Mouse (Mus musculus) neural tube, embryonic 14.5 days (tissue): ENCODE data around the gene Ago3. TPM values are rescaled to one million over a fixed set of nuclear protein-coding genes. Genes with fewer than 3 reads are reported as not detected.

ENCODE experiments used
- ATAC-seq: fragments of 200-750 bp; cut with Nextera tagmentation; 2 replicates; pipeline ENCODE4 v1.8.0; 2017; ENCODE audit warnings: low read depth, mild to moderate bottlenecking, moderate TSS enrichment, moderate library complexity
- H3K27ac ChIP-seq: fragments of 300-500 bp; sonication (generic); 2 replicates; pipeline ENCODE4 v1.5.1; 2014; ENCODE audit warnings: low read depth, mild to moderate bottlenecking, control low read depth, low read length, moderate library complexity, mixed read lengths
- H3K27me3 ChIP-seq: fragments of 300-500 bp; sonication (generic); 2 replicates; pipeline ENCODE4 v1.6.1; 2014; ENCODE audit warnings: low read length; ENCODE audit not compliant: control insufficient read depth, insufficient read depth
- H3K36me3 ChIP-seq: fragments of 300-500 bp; sonication (generic); 2 replicates; pipeline ENCODE4 v1.6.1; 2014; ENCODE audit warnings: low read length, mixed read lengths; ENCODE audit not compliant: control insufficient read depth, insufficient read depth
- H3K4me1 ChIP-seq: fragments of 300-500 bp; sonication (generic); 2 replicates; pipeline ENCODE4 v1.6.1; 2014; ENCODE audit warnings: low read length; ENCODE audit not compliant: control insufficient read depth, insufficient read depth
- H3K4me2 ChIP-seq: fragments of 300-500 bp; sonication (generic); 2 replicates; pipeline ENCODE4 v1.6.1; 2014; ENCODE audit warnings: mild to moderate bottlenecking, low read depth, low read length, control low read depth
- H3K4me3 ChIP-seq: fragments of 300-500 bp; sonication (generic); 2 replicates; pipeline ENCODE4 v1.5.1; 2014; ENCODE audit warnings: low read depth, low read length, control low read depth, mixed read lengths
- H3K9ac ChIP-seq: fragments of 300-500 bp; sonication (generic); replicated peaks from 2 replicates; pipeline ENCODE4 v1.6.1; 2014; ENCODE audit warnings: low read depth, mild to moderate bottlenecking, control low read depth, low read length, mixed read lengths
- H3K9me3 ChIP-seq: fragments of 300-500 bp; sonication (generic); 2 replicates; pipeline ENCODE4 v1.6.1; 2016; ENCODE audit warnings: low read length; ENCODE audit not compliant: control insufficient read depth
- WGBS: fragments of 180-500 bp; shearing (Covaris S2); extraction: QIAGEN DNeasy Blood & Tissue Kit; methylation state at CpG from one replicate; pipeline ENCODE4 v1.1.7; 2014; 5-methylcytosine and 5-hydroxymethylcytosine counted together
- polyA plus RNA-seq: library from polyadenylated mRNA; unstranded; fragments of >200 nt; fragmentation: Nextera tagmentation; extraction: Ambion mirVana; gene quantifications from 2 replicates; pipeline ENCODE4 v1.2.1, GENCODE M21; 2014

Ago3 gene
- polyA plus RNA-seq, 1 experiment from 2014 or later = 22.9 TPM

- Histone ChIP-seq H3K9me3 (no peaks in the 10 kb centered on the region), H3K36me3 (peaks cover 11% of the 10 kb centered on the region), H3K27me3 (no peaks in the 10 kb centered on the region), H3K27ac (no peak overlapping the region), H3K4me2 (peak overlapping the region; percentile 76), H3K4me3 (peak overlapping the region; percentile 65), H3K9ac (no peak overlapping the region), H3K4me1 (peaks cover 7% of the 10 kb centered on the region)
- ATAC-seq = peak; percentile 23
- 55% methylated on average over 28 of the region's 28 CpGs for WGBS
Measured at GRCm38 (mm10) chr4:126321854-126322511, 107.4 kb downstream of the Ago3 start.

- WGBS = under 1% methylated on average over 77 of the region's 80 CpGs
- Histone ChIP-seq H3K36me3 (peaks cover 18% of the 10 kb centered on the region), H3K4me3 (peak within 1 kb of the TSS; percentile 65), H3K9me3 (no peaks in the 10 kb centered on the region), H3K4me2 (peak within 1 kb of the TSS; percentile 76), H3K9ac (peak within 1 kb of the TSS; percentile 83), H3K27ac (peak within 1 kb of the TSS; percentile 81), H3K27me3 (no peaks in the 10 kb centered on the region), H3K4me1 (peaks cover 7% of the 10 kb centered on the region)
- peak; percentile 88 for ATAC-seq
Measured at GRCm38 (mm10) chr4:126321111-126321853, 108.1 kb downstream of the Ago3 start, which contains the start of gene Adprhl2. Gene Adprhl2 (minus strand): TSS chr4:126321703.

- no peak for ATAC-seq
- H3K4me3 ChIP-seq = no peak overlapping the region
- H3K36me3 ChIP-seq = peaks cover 24% of the 10 kb centered on the region
- H3K9me3 ChIP-seq = no peaks in the 10 kb centered on the region
- H3K9ac ChIP-seq = no peak overlapping the region
- H3K27me3 ChIP-seq = no peaks in the 10 kb centered on the region
- no peak overlapping the region for H3K27ac ChIP-seq
- no peak overlapping the region for H3K4me2 ChIP-seq
- peaks cover 7% of the 10 kb centered on the region for H3K4me1 ChIP-seq
- 96% methylated on average over 6 of the region's 6 CpGs for WGBS
Measured at GRCm38 (mm10) chr4:126319806-126320205, 109.5 kb downstream of the Ago3 start.

GRCm38 (mm10) chr4:126316443-126317040 is 112.8 kb downstream of the Ago3 start:
- Histone ChIP-seq H3K4me1 (peaks cover 7% of the 10 kb centered on the region), H3K9me3 (no peaks in the 10 kb centered on the region), H3K9ac (no peak overlapping the region), H3K27ac (no peak overlapping the region), H3K27me3 (no peaks in the 10 kb centered on the region), H3K36me3 (peaks cover 31% of the 10 kb centered on the region), H3K4me3 (no peak overlapping the region), H3K4me2 (no peak overlapping the region)
- 94% methylated on average over 13 of the region's 13 CpGs for WGBS
- ATAC-seq = no peak

DNA sequence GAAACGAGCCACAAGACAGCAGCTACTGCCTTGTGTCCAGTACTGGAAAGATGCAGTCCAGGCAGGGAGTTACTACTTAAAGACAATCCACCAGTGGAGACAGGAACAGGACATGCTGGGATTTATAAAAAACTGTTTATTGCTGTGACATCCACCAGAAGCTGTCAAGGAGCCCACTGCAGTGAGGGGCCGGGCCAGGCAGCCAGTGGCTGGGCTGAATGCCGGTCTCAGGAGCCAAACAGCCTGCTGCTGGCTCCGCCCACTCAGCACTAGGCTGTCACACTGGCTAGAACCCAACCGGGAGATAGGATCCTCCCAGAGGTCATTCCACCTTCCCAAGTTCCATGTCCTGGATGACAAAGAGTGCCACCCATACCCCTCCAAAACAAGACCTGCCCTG is 113.4 kb downstream of the Ago3 start:
- peaks cover 31% of the 10 kb centered on the region for H3K36me3 ChIP-seq

DNA sequence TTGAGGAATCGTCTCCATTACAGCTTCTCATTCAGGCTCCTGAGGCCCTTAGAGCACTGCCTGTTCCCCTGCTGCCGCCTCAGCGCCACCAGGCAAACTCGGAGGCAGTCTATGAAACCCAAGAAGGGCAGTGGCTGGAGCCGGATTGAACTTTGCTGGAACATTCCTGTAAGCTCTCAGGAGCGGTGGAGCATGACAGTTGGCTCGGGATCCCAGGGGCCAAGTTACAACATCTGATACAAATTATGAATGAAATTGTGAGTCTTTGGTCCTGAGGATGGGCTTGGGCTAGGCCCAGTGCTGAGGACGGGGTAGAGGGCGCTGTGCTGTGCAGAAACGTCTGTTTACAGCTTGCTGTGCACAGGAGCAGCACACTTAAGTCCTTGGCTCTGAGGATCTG is 115.0 kb downstream of the Ago3 start:
- WGBS = 57% methylated on average over 10 of the region's 10 CpGs
- Histone ChIP-seq H3K9me3 (no peaks in the 10 kb centered on the region), H3K27me3 (no peaks in the 10 kb centered on the region), H3K27ac (no peak overlapping the region), H3K4me1 (no peaks in the 10 kb centered on the region; the same call in 1 of the 2 replicates), H3K36me3 (peaks cover 31% of the 10 kb centered on the region), H3K4me3 (no peak overlapping the region), H3K4me2 (no peak overlapping the region), H3K9ac (no peak overlapping the region)
- no peak for ATAC-seq

More for the DNA sequence above, 113.4 kb downstream of the Ago3 start:
- no peaks in the 10 kb centered on the region for H3K27me3 ChIP-seq
- 41% methylated on average over 5 of the region's 5 CpGs for WGBS
- H3K9ac ChIP-seq = no peak overlapping the region
- no peak overlapping the region for H3K4me2 ChIP-seq
- H3K4me3 ChIP-seq = no peak overlapping the region
- H3K9me3 ChIP-seq = no peaks in the 10 kb centered on the region
- H3K27ac ChIP-seq = no peak overlapping the region
- no peak for ATAC-seq
- H3K4me1 ChIP-seq = peaks cover 7% of the 10 kb centered on the region

DNA sequence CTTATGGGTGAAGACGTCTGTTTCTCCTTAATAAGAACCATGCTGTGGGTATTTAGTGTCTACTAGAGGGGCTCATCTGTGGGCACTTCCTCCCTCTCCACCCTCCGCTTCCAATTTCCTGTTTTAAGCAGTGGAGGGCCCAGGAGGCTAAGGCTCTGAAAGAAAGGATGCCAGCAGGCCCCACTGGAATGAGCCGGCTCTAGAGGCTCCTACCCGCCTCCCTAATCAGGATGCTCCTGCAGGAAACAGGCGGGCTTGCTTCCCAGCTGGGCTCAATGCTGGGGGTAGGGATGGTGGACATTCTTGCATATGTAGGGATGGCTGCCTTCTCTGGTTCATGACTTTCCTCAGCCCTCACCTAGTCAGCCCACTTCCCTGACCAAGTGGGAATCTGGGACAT is 116.2 kb downstream of the Ago3 start:
- Histone ChIP-seq H3K9me3 (no peaks in the 10 kb centered on the region), H3K9ac (no peak overlapping the region)

GRCm38 (mm10) chr4:126311566-126312200 is 117.7 kb downstream of the Ago3 start:
- Histone ChIP-seq H3K4me1 (no peaks in the 10 kb centered on the region; the same call in 1 of the 2 replicates), H3K4me2 (no peak overlapping the region), H3K9me3 (no peaks in the 10 kb centered on the region), H3K9ac (no peak overlapping the region), H3K36me3 (peaks cover 17% of the 10 kb centered on the region; the same call in 1 of the 2 replicates), H3K27me3 (no peaks in the 10 kb centered on the region), H3K4me3 (no peak overlapping the region), H3K27ac (no peak overlapping the region)
- WGBS = 92% methylated on average over 16 of the region's 16 CpGs
- ATAC-seq = no peak

More for the DNA sequence above, 116.2 kb downstream of the Ago3 start:
- Histone ChIP-seq H3K4me3 (no peak overlapping the region), H3K4me2 (no peak overlapping the region), H3K27ac (no peak overlapping the region), H3K4me1 (no peaks in the 10 kb centered on the region; the same call in 1 of the 2 replicates), H3K36me3 (peaks cover 31% of the 10 kb centered on the region), H3K27me3 (no peaks in the 10 kb centered on the region)
- no peak for ATAC-seq
- WGBS = 39% methylated on average over 5 of the region's 5 CpGs
